In the genomic region with DNA sequence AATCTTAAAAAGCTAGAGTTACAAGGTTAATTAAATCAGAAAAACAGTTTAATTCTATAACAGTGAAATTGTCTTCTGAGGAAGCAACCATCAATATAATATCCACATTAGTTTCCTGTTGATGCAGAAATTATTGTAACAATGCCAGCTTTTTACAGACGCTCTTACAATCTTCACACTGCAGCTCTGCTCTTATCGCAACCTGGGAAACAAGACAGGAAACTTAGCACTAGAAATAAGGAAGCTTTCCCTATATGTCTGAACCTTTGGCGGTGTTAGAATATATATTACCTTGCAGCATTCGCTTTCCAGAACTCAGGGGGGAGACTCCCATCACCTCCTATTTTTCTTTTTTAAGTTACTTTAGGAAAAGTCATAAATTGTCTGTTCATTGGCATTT, we compare ENCODE assay signal across 34 mouse cellular contexts. TPM values are rescaled to one million over a fixed set of nuclear protein-coding genes. Genes with fewer than 3 reads are reported as not detected.
A peak's percentile ranks its signal among the peaks of the same experiment; 100 is the strongest.
DNase-seq lines count a peak whose midpoint lies in the region; ATAC-seq and TF ChIP-seq lines count a peak whose summit lies in the region.
"Had no signal": no experiment of that assay in that cellular context is flagged by ENCODE, and none has a peak within 500 bp of the region (broad histone marks: within the 10 kb centered on the region; RNA-seq: fewer than 3 reads in every experiment).

No protein-coding gene starts in this region.

- H3K4me1 ChIP-seq in heart, embryonic 12.5 days (replicated peaks), result 0 out of 2 replicates have a peak, but pooled peaks cover 3% of the 10 kb centered on the region
- H3K4me1 ChIP-seq in lung, embryonic 14.5 days (ENCODE audit: insufficient read depth), result no peaks in the 10 kb centered on the region
- H3K4me1 ChIP-seq in lung, adult 2 months (ENCODE audit: control insufficient read depth, insufficient read depth, low read length), result no peaks in the 10 kb centered on the region; the same call in 1 of the 2 replicates
- H3K4me1 ChIP-seq: embryonic facial prominence, embryonic 12.5 days; heart, embryonic 10.5 days; limb, embryonic 10.5 days; limb, embryonic 15.5 days; midbrain, embryonic 12.5 days; neural tube, embryonic 12.5 days had no signal

- no peaks in the 10 kb centered on the region for H3K27me3 ChIP-seq in heart, embryonic 12.5 days (replicated peaks)
- H3K27me3 ChIP-seq in lung, embryonic 14.5 days (ENCODE audit: insufficient read depth, low read length), result no peaks in the 10 kb centered on the region
- H3K27me3 ChIP-seq: embryonic facial prominence, embryonic 12.5 days; limb, embryonic 15.5 days; midbrain, embryonic 12.5 days; neural tube, embryonic 12.5 days had no signal

- peak; percentile 9 for DNase-seq in heart, adult 8-10 months (ENCODE audit: low spot score)
- peak; percentile 39 for DNase-seq in lung, embryonic 14.5 days
- DNase-seq in lung, adult 2 months, result no peak
- DNase-seq in layer of hippocampus, postnatal 25 days (ENCODE audit: extremely low spot score in 1 of 2, low spot score in 1 of 2), result no peak
- DNase-seq: adrenal gland, adult 8-10 months; cerebellum, adult 2 months; cerebellum, postnatal 25 days; gastrocnemius, adult 2 months; gastrocnemius, postnatal 36 days; heart, postnatal 4 days; kidney, adult 11 months; right cerebral cortex, adult 18-20 months; right cerebral cortex, postnatal 4 days; thymus, adult 18-20 months; thymus, postnatal 25 days had no signal

- no peaks in the 10 kb centered on the region for H3K9me3 ChIP-seq in heart, embryonic 12.5 days (replicated peaks)
- H3K9me3 ChIP-seq in lung, embryonic 14.5 days (ENCODE audit: low read depth, low read length), result no peaks in the 10 kb centered on the region
- H3K9me3 ChIP-seq: embryonic facial prominence, embryonic 12.5 days; heart, embryonic 10.5 days; limb, embryonic 10.5 days; limb, embryonic 15.5 days; midbrain, embryonic 12.5 days; neural tube, embryonic 12.5 days had no signal

- no peak for ATAC-seq in heart, embryonic 12.5 days (ENCODE audit: insufficient number of reproducible peaks, low FRiP score)
- ATAC-seq in lung, embryonic 14.5 days (ENCODE audit: insufficient read depth), result no peak
- peak; percentile 91 for ATAC-seq in common myeloid progenitor, adult 5-6 weeks (replicated peaks; ENCODE audit: low read depth, poor library complexity, severe bottlenecking)
- ATAC-seq in megakaryocyte-erythroid progenitor cell, adult 5-6 weeks (replicated peaks; ENCODE audit: low FRiP score, low TSS enrichment, poor library complexity, severe bottlenecking), result peak; percentile 85
- ATAC-seq: CD4-positive, CD25-positive, alpha-beta regulatory T cell, adult 4 months; forebrain, embryonic 16.5 days had no signal

- no peak overlapping the region for H3K4me2 ChIP-seq in heart, embryonic 12.5 days
- no peak overlapping the region for H3K4me2 ChIP-seq in lung, embryonic 14.5 days
- H3K4me2 ChIP-seq: embryonic facial prominence, embryonic 12.5 days; hindbrain, embryonic 14.5 days; limb, embryonic 15.5 days; midbrain, embryonic 12.5 days; neural tube, embryonic 12.5 days had no signal

- H3K4me3 ChIP-seq in heart, embryonic 12.5 days, result no peak overlapping the region
- H3K4me3 ChIP-seq in lung, embryonic 14.5 days (ENCODE audit: low read depth, low read length), result no peak overlapping the region
- no peak overlapping the region for H3K4me3 ChIP-seq in lung, adult 2 months (replicated peaks; ENCODE audit: extremely low read depth, low read depth, low read length)
- H3K4me3 ChIP-seq: embryonic facial prominence, embryonic 12.5 days; gastrocnemius, adult 2 months; heart, embryonic 10.5 days; limb, embryonic 10.5 days; limb, embryonic 15.5 days; midbrain, embryonic 12.5 days; myocyte; neural tube, embryonic 12.5 days had no signal

- WGBS in heart, embryonic 12.5 days, result 58% methylated on average over 4 of the region's 4 CpGs
- WGBS in lung, embryonic 14.5 days, result 72% methylated on average over 4 of the region's 4 CpGs
- 53% methylated on average over 4 of the region's 4 CpGs for WGBS in lung, adult 2 months

- no peak for TF ChIP-seq POLR2A in lung, adult 2 months (IDR thresholded peaks at IDR 0.05; ENCODE audit: borderline replicate concordance, extremely low read depth, low read depth, low read length)

- no peak overlapping the region for H3K9ac ChIP-seq in heart, embryonic 12.5 days
- H3K9ac ChIP-seq in lung, embryonic 14.5 days, result no peak overlapping the region
- H3K9ac ChIP-seq: embryonic facial prominence, embryonic 12.5 days; hindbrain, embryonic 14.5 days; limb, embryonic 15.5 days; liver, embryonic 14.5 days; midbrain, embryonic 12.5 days; neural tube, embryonic 12.5 days had no signal

- H3K36me3 ChIP-seq in heart, embryonic 12.5 days, result peaks cover 20% of the 10 kb centered on the region
- H3K36me3 ChIP-seq in lung, embryonic 14.5 days (ENCODE audit: insufficient read depth), result peaks cover 14% of the 10 kb centered on the region; the same call in 1 of the 2 replicates

- H3K27ac ChIP-seq in heart, embryonic 12.5 days (ENCODE audit: poor library complexity, severe bottlenecking), result no peak overlapping the region
- H3K27ac ChIP-seq in lung, embryonic 14.5 days (ENCODE audit: low read depth), result no peak overlapping the region
- H3K27ac ChIP-seq: embryonic facial prominence, embryonic 12.5 days; heart, embryonic 10.5 days; hindbrain, embryonic 14.5 days; limb, embryonic 10.5 days; limb, embryonic 15.5 days; liver, embryonic 14.5 days; midbrain, embryonic 12.5 days; neural tube, embryonic 12.5 days; stomach, postnatal 0 days had no signal

- no peak for TF ChIP-seq CTCF in lung, embryonic 14.5 days (IDR thresholded peaks at IDR 0.05; ENCODE audit: low read depth)
- no peak for TF ChIP-seq CTCF in lung, adult 2 months (IDR thresholded peaks at IDR 0.05; ENCODE audit: insufficient read depth, low read length)

RNA-seq across cellular contexts. Expression of a gene that starts 41.1 kb away (rescaled TPM):
- total RNA-seq in heart, adult 8-10 months (2022), result not detected
- 0.29 and 0.41 TPM in 2 replicates for polyA plus RNA-seq in heart, embryonic 12.5 days (2016; fragmentation: Nextera tagmentation; extraction: Ambion mirVana)
- 0.64 and 0.85 TPM in 2 replicates for polyA plus RNA-seq in lung, embryonic 14.5 days (2014; fragmentation: Nextera tagmentation; extraction: Ambion mirVana)
- polyA plus RNA-seq in lung, adult 2 months (2012; rRNA removed), result 0.03 TPM in 1 of 2 replicates, not detected in the other
- not detected in 2 replicates for total RNA-seq in common myeloid progenitor, adult 5-6 weeks (2017)
- not detected in 2 replicates for total RNA-seq in megakaryocyte-erythroid progenitor cell, adult 5-6 weeks (2014; fragmentation: Nextera tagmentation)
- not detected in 2 replicates for total RNA-seq in megakaryocyte-erythroid progenitor cell, adult 5-6 weeks (2017)
- not detected for total RNA-seq in layer of hippocampus, postnatal 25 days (2021)
- total RNA-seq: adrenal gland, adult 8-10 months; gastrocnemius, adult 2 months; gastrocnemius, postnatal 36 days; heart, postnatal 4 days; left cerebral cortex, postnatal 10 days; megakaryocyte, adult 5-6 weeks; midbrain, postnatal 0 days had no signal
- polyA plus RNA-seq: CD4-positive, CD25-positive, alpha-beta regulatory T cell, adult 4 months; cerebellum, adult 2 months; myocyte; spleen, adult 2 months had no signal

RNA-seq across cellular contexts. Expression of a gene that starts 48.0 kb away (rescaled TPM):
- total RNA-seq in heart, adult 8-10 months (2022), result 10 to 100 TPM; 33.1 to 36.1 (median 33.6) TPM
- 66.6 and 70.6 TPM in 2 replicates for polyA plus RNA-seq in heart, embryonic 12.5 days (2016; fragmentation: Nextera tagmentation; extraction: Ambion mirVana)
- 40.5 and 42.4 TPM in 2 replicates for polyA plus RNA-seq in lung, embryonic 14.5 days (2014; fragmentation: Nextera tagmentation; extraction: Ambion mirVana)
- polyA plus RNA-seq in lung, adult 2 months (2012; rRNA removed), result 76.1 and 78.6 TPM in 2 replicates
- 9.7 and 10.9 TPM in 2 replicates for total RNA-seq in common myeloid progenitor, adult 5-6 weeks (2017)
- total RNA-seq in megakaryocyte-erythroid progenitor cell, adult 5-6 weeks (2014; fragmentation: Nextera tagmentation), result 0.46 and 4.6 TPM in 2 replicates
- 2.0 and 9.5 TPM in 2 replicates for total RNA-seq in megakaryocyte-erythroid progenitor cell, adult 5-6 weeks (2017)
- total RNA-seq in layer of hippocampus, postnatal 25 days (2021), result 10 to 100 TPM in 1 of 2 experiments, 1 to 10 TPM in 1; 6.7 to 11.2 TPM
- total RNA-seq: megakaryocyte, adult 5-6 weeks had no signal
- polyA plus RNA-seq: CD4-positive, CD25-positive, alpha-beta regulatory T cell, adult 4 months had no signal

Comparison
In these comparisons a context has a peak if more than half of its experiments do, and no peak if none do; other contexts are left out.
1. DNase-seq: peak in heart, adult 8-10 months (single experiment) and lung, embryonic 14.5 days (single experiment); none in lung, adult 2 months (single experiment) and layer of hippocampus, postnatal 25 days (0 of 2).
2. ATAC-seq: peak in common myeloid progenitor, adult 5-6 weeks (single experiment) and megakaryocyte-erythroid progenitor cell, adult 5-6 weeks (single experiment); none in heart, embryonic 12.5 days (single experiment) and lung, embryonic 14.5 days (single experiment).